Mouse (Mus musculus) brown adipose tissue, adult 24 weeks (tissue): ENCODE results near the gene Nfyc. TPM values are rescaled to one million over a fixed set of nuclear protein-coding genes. Genes with fewer than 3 reads are reported as not detected.

ENCODE experiments used
- H3K27ac ChIP-seq: fragments of 200-500 bp; replicated peaks from 2 replicates; pipeline ENCODE4 v1.5.1; 2012; ENCODE audit warnings: low read depth, mild to moderate bottlenecking, low read length
- H3K4me1 ChIP-seq: fragments of 200-500 bp; 2 replicates; pipeline ENCODE4 v1.6.1; 2012; ENCODE audit warnings: low read length, mixed read lengths; ENCODE audit not compliant: control insufficient read depth, insufficient read depth, insufficient read length
- H3K4me3 ChIP-seq: fragments of 200-500 bp; 2 replicates; pipeline ENCODE4 v1.5.1; 2012; ENCODE audit warnings: low read depth, mild to moderate bottlenecking, low read length, moderate library complexity; ENCODE audit not compliant: insufficient read depth
- polyA plus RNA-seq: library from polyadenylated mRNA; stranded (reverse); fragments of >200 nt; gene quantifications from 2 replicates; pipeline ENCODE4 v1.2.4, GENCODE M21; 2012; ENCODE audit not compliant: missing spikeins, insufficient read depth, insufficient read length

Gene Nfyc
- polyA plus RNA-seq, 1 experiment: 37.2 TPM

DNA sequence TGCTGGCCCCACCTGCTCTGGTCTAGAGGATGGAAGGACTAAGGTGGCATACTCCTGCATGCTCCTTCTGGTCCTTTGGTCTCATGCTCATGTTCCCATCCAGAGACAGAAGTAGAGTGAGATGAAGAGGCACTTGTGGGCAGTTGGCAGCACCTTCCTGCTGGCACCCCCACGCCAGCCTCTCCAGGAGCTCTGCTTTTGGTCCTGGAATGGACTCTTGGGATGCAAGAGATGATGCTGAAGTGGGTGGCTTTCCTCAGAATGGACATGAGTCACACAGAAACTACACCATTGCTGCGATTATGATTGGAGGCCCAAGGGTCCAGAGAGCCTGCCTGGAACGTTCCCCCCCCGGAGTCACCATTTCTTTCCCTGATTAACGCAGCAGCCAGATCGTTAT, 17.5 kb upstream of the Nfyc start:
- Histone ChIP-seq H3K4me3 (no peak overlapping the region), H3K4me1 (no peaks in the 10 kb centered on the region), H3K27ac (no peak overlapping the region)

DNA sequence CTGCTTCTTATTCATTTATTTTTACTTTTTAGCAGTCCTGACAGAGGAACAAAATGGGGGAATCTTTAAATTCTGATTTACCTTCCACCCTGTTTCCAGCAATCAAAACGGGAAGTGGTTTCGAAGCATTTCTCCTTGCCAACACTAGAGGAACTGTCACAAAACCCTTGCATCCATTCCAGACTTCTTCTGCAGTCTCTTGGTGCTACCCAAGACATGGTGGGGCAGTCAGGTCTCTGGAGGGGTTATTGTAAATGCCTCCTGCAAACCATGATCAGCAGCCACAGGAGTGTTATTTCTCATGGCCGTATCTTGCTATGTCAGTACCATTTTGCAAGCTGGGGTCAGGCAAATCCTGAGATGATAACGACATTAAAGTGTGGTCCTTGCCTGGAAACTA, 13.7 kb upstream of the Nfyc start:
- no peak overlapping the region for H3K4me3 ChIP-seq
- H3K27ac ChIP-seq: no peak overlapping the region
- H3K4me1 ChIP-seq: no peaks in the 10 kb centered on the region

DNA sequence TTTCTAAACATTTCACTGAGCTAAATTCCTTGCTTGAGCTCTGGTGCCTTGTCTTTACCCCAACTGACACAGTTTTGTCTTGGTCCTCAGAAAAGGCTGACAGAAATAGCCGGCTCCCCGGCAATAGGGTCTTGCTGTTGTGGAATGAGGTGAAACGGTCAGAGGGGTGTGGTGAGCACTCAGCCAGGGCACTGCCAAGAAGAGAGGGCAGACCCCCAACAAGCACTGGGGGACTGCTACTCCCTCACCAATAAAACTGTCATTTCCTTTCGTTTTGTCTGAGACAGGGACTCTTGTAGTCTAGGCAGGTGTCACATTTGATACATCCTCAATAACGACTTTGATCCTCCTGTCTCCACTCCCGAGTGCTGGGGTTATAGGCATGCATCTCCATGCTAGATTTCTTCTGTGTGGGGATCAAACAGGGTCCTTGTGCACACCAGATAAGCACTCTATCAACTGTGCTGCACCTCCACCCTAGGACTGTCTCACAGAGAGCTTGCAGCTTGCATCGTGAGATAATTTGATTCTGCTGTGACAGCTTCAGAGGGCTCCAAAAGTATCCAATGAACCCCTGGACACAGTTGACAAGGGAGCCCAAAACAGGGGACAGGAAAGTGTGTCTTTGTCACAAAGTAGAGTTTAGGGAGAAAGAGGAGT, 13.2 kb upstream of the Nfyc start:
- no peaks in the 10 kb centered on the region for H3K4me1 ChIP-seq
- no peak overlapping the region for H3K4me3 ChIP-seq
- H3K27ac ChIP-seq: no peak overlapping the region

DNA sequence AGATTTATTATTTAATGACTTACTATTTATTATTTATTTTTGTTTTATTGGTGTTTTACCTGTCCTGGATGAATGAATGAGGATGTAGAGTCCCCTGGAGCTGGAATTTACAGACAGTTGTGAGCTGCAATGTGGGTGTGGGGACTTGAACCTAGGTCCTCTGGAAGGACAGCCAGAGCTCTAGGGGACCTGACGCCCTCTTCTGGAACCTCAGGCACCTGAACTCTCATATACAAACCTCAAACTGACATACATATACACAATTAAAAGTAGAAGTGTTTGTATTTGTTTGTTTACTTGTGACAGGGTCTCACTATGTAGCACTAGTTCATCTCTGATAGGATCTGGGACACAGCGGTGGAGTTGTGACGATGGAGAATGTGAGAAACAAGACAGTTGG, 10.0 kb upstream of the Nfyc start:
- Histone ChIP-seq H3K27ac (no peak overlapping the region), H3K4me3 (no peak overlapping the region), H3K4me1 (no peaks in the 10 kb centered on the region)

DNA sequence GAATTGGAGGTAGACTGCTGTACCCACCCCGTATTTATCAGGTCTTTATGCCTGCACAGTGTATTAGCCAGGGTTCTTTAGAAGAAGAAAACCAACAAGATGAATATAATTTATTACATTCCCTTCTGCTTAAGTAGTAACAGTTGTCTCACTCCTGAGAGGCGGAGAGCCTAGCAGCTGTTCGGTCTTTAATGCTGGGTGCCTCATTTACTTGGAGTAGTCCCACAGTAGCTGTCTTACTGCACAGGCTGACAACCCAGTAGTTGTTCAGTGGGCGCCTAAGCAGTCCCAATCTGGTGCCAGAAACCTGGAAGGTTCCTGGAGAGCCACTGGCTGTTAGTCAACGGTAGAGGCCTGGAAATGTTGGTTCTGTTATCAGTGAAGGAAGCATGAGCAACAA, 605 bp downstream of the Nfyc start:
- Histone ChIP-seq H3K4me1 (no peaks in the 10 kb centered on the region), H3K4me3 (no peak overlapping the region), H3K27ac (no peak overlapping the region)

DNA sequence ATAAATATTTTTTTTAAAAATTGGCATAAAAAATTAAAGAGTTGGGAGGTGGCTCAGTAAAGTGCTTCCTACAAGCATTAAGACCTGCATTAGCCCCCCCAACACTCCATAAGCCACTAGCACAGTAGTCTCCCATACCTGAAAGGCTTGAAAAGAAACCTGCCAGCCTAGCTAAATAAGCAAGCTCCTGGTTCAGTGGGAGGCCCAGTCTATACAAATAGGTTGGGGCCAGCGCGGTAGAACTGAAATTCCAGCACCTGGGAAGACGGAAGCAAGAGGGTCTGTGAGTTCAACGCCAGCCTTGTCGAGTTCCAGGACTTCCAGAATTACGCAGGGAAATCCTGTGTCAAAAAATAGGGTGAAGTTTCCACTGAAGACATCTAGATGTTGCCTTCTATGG, 5.0 kb downstream of the Nfyc start:
- Histone ChIP-seq H3K27ac (peak overlapping the region; percentile 21; the same call in 1 of the 2 replicates), H3K4me1 (no peaks in the 10 kb centered on the region), H3K4me3 (no peak overlapping the region)

DNA sequence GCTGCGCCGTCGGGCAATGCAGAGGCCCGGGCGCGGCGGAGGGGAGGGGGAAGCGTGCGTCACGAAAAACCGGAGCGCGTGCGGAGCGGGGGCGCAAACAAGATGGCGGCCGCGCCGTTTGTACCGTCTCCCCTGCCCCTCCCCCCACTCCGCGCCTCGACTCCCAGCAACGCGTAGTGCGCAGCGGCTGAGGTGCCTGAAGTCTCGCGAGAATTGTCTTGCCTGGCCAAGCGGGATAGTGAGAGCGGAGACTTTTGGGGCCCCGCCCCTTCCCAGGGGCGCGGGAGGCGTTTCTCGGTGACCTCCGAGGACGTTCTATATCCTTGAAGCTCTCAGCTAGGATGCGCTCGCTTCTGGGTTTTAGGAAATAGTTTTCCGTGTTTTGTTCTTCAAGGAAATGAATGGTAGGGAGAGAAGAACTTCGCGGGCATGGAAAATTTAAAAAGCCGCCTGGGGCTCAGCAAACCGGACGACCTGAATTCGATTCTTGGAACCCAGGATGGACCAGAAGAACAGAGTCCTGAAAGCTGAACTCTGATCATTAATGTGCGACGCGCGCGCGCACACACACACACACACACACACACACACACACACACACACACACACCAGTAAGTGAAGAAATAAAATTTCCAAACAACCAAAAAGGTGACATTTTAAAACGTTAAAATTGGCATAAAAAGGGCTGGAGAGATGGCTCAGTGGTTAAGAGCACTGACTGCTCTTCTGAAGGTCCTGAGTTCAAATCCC, 5.6 kb downstream of the Nfyc start:
- H3K4me1 ChIP-seq: no peaks in the 10 kb centered on the region
- H3K4me3 ChIP-seq: peak overlapping the region; percentile 83
- H3K27ac ChIP-seq: peak overlapping the region; percentile 96

DNA sequence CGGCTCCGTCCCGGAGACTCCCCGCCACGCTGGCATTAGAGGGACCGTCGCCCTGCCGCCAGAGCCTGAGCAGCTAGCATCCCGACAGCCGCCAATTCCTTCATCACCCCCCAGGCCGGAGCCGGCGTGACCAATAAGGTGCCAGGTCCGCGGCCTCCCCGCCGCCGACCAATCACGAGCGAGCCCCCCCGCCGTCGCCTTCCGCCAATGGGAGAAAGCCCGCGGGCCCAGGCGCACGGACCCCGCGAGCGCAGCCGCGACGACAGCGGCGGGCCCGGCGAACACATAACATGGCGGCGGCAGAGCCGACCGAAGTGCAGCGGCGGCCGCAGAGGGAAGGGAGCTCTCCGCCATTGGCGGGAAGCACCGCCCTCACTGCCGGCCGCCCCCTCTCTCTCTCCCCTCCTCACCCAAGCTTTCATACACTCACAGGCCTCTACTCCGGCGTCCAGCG, 6.2 kb downstream of the Nfyc start:
- Histone ChIP-seq H3K4me1 (no peaks in the 10 kb centered on the region), H3K27ac (peak overlapping the region; percentile 96), H3K4me3 (peak overlapping the region; percentile 83)

DNA sequence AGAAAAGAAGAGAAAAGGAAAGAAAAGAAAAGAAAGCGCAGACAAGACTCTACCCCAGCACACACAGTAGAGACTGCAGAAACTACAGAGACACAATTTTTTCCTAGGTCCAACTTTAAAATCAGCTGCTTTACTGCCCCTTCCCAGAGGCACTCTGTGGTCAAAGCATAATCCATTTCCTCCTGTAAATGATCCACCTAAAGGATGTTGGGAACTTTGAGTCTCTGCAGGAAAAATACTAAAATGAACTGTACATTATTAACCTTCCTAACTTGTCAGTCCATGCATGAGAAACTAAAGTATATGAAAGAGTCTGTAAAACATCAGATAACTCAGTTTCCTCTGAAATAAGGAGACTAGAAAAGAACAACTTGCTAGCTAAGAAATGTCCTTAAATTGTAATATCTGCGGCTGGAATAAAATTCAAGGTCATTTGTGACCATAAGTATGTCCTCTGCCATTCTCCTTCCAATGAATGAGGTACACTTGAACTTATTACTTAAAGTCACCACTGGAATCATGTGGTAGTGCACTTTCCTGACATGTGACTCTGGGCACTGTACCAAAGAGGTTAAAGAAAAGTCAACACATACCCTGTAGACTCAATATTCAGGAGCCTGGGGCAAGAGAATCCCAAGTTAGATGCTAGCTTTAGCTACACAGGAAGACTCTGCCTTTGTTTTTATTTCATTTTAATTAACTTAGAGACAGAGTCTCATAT, 9.0 kb downstream of the Nfyc start:
- Histone ChIP-seq H3K4me3 (no peak overlapping the region), H3K27ac (no peak overlapping the region), H3K4me1 (0 out of 2 replicates have a peak, but pooled peaks cover 2% of the 10 kb centered on the region)

DNA sequence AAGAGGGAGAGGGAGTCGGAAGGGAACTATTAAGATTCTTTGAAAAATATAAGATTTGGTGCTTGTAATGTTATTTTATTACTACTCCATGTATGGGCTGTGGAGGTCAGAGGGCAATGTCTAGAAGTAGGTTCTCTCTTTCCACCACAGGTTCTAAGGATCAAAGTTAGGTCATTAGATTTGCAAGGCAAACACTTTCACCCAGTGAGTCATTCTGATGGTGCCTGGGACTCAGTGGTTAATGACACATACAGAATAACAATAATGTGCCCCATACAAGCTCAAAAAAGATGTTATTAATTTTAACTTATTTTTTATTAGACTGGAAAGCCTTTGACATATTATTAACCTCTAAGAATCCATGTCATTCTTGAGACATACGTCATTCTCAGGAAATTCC, 11.5 kb downstream of the Nfyc start:
- H3K4me3 ChIP-seq: no peak overlapping the region
- H3K27ac ChIP-seq: no peak overlapping the region
- H3K4me1 ChIP-seq: peaks cover 6% of the 10 kb centered on the region

DNA sequence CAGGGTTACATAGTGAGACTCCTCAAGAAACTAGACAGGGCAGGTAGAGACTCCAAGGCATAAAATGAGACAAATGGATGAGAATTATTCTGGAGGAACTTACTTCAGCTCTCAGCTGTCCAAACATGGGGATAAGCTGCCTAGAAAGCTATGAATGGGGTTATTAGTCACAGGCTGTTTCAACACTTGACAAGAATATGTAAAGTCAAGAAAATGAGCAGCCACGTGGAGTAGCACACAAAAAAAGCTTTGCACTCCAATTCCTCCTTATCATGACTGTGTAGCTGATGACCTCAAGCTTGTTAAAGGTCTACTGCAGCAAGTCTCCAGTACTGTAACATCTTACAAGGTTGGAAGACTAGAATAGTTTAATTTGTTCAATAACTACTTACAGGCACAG, 12.1 kb downstream of the Nfyc start:
- H3K4me3 ChIP-seq: no peak overlapping the region
- H3K4me1 ChIP-seq: peaks cover 6% of the 10 kb centered on the region
- no peak overlapping the region for H3K27ac ChIP-seq

DNA sequence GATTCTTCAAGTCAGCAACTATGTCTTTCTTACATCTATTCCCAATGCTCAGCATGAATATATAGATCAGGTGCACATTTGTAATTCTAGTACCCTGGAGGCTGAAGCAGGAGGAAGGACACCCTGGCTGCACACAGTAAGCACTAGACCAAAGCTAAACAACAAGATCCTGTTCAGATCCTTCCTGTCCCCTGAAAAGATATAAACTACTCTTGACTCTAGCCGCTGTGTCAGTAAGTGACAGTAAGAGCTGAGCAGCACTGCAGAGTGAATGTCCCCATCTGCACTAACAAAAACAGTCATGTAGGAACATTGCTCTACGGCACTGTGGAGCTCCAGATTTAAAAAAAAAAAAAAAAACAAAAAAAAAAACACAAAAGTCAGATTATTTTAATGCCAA, 13.4 kb downstream of the Nfyc start:
- no peak overlapping the region for H3K27ac ChIP-seq
- H3K4me3 ChIP-seq: no peak overlapping the region
- peaks cover 6% of the 10 kb centered on the region for H3K4me1 ChIP-seq

DNA sequence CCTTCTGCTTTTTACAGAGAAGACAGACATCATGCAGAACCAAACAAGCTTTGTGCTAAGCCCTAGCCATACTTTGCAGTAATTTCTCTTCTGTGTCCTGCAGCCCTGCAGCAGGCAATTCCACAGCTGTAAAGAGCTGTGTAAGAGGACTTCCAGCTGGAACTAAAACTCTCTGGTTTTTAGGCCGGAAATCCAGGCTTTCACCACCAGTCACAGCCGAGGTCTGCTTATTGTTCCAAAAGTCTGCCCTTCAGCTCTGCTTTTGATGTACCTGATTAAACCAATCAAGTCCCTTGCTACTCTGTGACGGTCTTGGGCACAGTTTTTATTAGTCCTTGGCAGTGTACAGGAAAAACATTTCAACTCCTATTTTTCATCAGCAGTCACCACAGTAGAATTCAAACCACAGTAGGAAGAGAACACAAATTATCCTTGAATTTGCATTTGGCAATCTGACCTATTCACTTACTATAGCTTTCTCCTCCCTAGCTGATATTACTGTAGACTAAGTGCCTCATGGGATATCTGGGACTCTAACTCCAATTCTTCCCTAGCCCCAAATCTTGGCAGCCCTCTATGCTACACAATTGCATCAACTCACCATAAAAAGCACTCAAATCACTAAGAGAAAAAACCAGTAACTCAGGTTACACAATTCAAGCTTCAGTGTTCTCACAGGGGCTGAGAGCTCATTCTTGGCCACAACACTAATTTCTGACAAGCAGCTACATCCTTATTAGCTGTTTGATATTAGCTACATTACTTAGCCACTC, 14.2 kb downstream of the Nfyc start:
- Histone ChIP-seq H3K4me1 (peaks cover 6% of the 10 kb centered on the region), H3K4me3 (peak overlapping the region; percentile 9; the same call in 1 of the 2 replicates), H3K27ac (peak overlapping the region; percentile 37)

DNA sequence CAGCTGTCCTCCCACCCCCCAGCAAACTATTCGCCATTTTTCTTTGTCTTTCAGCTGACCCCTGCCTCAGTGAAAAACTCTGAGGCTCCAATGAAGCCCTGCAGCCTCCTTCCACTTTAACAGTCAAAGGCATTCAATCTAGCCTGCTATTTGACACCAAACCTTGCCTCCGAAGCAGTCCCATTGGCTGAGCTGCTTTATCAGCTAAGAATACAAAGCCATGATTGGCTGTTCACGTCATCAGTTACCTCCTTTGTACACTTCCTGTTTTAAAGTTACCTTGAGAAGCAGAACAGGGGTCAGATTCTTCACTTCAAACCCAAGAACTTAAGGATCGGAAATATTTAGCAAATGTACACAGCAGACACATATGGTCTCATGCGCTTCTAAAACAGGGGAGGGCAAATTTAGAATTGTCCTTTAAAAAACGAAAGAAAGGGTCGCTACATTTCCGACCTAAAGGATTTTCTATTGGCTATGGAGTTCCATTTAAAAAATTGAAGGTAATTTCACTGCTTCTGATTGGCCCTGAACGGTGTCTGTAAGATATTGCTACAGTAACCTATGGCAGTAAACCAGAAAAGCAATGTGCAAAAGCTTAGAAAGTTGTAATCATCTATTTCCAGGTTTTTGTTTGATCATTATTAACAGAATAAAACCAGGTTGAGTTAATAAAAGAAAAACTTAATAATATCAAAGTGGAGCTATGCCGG, 15.6 kb downstream of the Nfyc start:
- Histone ChIP-seq H3K4me1 (peaks cover 6% of the 10 kb centered on the region), H3K4me3 (peak overlapping the region; percentile 70), H3K27ac (peak overlapping the region; percentile 80)
